Mouse (Mus musculus) MEL (cell line): ENCODE measurements around the gene Dhrs13.

Experiments used
- BHLHE40 ChIP-seq: IDR thresholded peaks from 2 replicates; pipeline ENCODE4 v1.6.1; 2012; ENCODE audit warnings: low read depth, mild to moderate bottlenecking, inconsistent platforms, low read length, improper control_type of control experiment, borderline replicate concordance
- CTCF ChIP-seq, 3 experiments: IDR thresholded peaks in 2 of 3; conservative IDR thresholded peaks in 1 of 3; 2 replicates each; pipeline ENCODE4 v1.5.1; 2011 to 2012; ENCODE audit warnings: low read length in 3 of 3, low read depth in 2 of 3, mild to moderate bottlenecking in 2 of 3, improper control_type of control experiment in 1 of 3, inconsistent platforms in 1 of 3, mixed read lengths in 1 of 3, moderate library complexity in 1 of 3; ENCODE audit not compliant: control insufficient read depth in 1 of 3, insufficient read depth in 1 of 3, poor library complexity in 1 of 3, severe bottlenecking in 1 of 3
- POLR2A ChIP-seq, 2 experiments: IDR thresholded peaks; 2 replicates each; pipeline ENCODE4 v1.6.1; 2011 to 2012; ENCODE audit warnings: low read length in 2 of 2, mild to moderate bottlenecking in 2 of 2, control low read depth in 1 of 2, improper control_type of control experiment in 1 of 2, low read depth in 1 of 2, moderate library complexity in 1 of 2; ENCODE audit not compliant: control insufficient read depth in 1 of 2, insufficient read depth in 1 of 2, poor library complexity in 1 of 2
- SIN3A ChIP-seq: IDR thresholded peaks from 2 replicates; pipeline ENCODE4 v1.6.1; 2012; ENCODE audit warnings: low read length, improper control_type of control experiment, inconsistent platforms
- UBTF ChIP-seq: IDR thresholded peaks from 2 replicates; pipeline ENCODE4 v1.6.1; 2012; ENCODE audit warnings: low read depth, mild to moderate bottlenecking, inconsistent platforms, low read length, improper control_type of control experiment, moderate library complexity, borderline replicate concordance; ENCODE audit not compliant: insufficient read depth
- ZC3H11A ChIP-seq: IDR thresholded peaks from 2 replicates; pipeline ENCODE4 v1.6.1; 2012; ENCODE audit warnings: low read depth, mild to moderate bottlenecking, inconsistent platforms, low read length, improper control_type of control experiment
- ZKSCAN1 ChIP-seq: IDR thresholded peaks from 2 replicates; pipeline ENCODE4 v1.6.1; 2012; ENCODE audit warnings: low read depth, mild to moderate bottlenecking, inconsistent platforms, low read length, improper control_type of control experiment, moderate library complexity

DNA sequence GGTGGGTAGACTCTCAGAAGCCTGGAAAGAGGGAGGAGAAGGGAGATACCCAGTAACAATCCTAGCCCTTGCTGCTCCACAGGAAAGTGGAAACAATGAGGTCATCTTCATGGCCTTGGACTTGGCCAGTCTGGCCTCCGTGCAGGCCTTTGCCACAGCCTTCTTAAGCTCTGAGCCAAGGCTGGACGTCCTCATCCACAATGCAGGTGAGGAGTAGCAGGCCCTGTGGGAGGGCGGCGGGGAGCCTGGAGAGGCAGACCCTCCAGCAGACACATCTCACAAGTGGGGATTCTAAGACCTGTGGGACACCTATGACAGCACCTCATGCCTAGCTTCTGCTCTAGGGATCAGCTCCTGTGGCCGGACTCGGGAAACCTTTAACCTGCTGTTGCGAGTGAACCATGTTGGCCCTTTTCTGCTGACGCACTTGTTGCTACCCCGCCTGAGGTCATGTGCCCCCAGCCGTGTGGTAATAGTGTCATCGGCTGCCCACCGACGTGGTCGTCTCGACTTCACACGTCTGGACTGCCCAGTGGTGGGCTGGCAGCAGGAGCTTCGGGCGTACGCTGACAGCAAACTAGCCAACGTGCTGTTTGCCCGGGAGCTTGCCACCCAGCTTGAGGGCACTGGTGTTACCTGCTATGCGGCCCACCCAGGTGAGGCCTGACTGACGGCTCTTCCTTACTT is 2.0 kb downstream of the Dhrs13 start:
- no peak for TF ChIP-seq CTCF (IDR thresholded peaks at IDR 0.05 in 2 of 3, conservative IDR thresholded peaks at IDR 0.05 in 1 of 3; ENCODE audit: control insufficient read depth in 1 of 3, insufficient read depth in 1 of 3, low read depth in 2 of 3, low read length in 3 of 3, poor library complexity in 1 of 3, severe bottlenecking in 1 of 3)
- no peak for TF ChIP-seq BHLHE40
- no peak for TF ChIP-seq ZKSCAN1
- TF ChIP-seq POLR2A (IDR thresholded peaks at IDR 0.05; ENCODE audit: control insufficient read depth in 1 of 2, insufficient read depth in 1 of 2, low read depth in 1 of 2, low read length in 2 of 2, poor library complexity in 1 of 2): no peak
- no peak for TF ChIP-seq ZC3H11A
- TF ChIP-seq SIN3A: no peak
- no peak for TF ChIP-seq UBTF
